In the genomic region with DNA sequence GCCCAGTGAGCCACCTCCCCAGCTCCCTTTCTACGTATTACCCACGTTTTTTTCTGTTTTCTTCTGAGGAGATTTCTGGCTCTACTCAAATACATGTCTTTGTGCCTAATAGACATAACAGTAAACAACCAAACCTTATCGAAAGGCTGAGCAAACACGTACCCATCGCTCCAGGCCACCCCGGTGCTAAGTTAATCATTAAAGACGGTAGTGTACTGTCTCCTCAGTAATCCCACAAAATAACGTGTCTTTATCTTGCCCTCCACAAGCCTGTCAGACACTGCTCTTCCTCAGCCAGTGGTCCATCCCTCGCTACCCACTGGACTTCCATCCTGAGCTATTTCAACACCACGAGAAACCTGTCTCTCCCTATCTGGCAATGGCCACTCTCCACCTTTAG, we compare ENCODE assay signal across 19 mouse cellular contexts. TPM values are rescaled to one million over a fixed set of nuclear protein-coding genes. Genes with fewer than 3 reads are reported as not detected.
DNase-seq lines count a peak whose midpoint lies in the region; ATAC-seq and TF ChIP-seq lines count a peak whose summit lies in the region.
"Had no signal": no experiment of that assay in that cellular context is flagged by ENCODE, and none has a peak within 500 bp of the region (broad histone marks: within the 10 kb centered on the region; RNA-seq: fewer than 3 reads in every experiment).

No protein-coding gene starts in this region.

- no peak for DNase-seq in kidney, postnatal 10 days
- DNase-seq in adrenal gland, postnatal 25 days: no peak
- DNase-seq: adrenal gland, adult 8-10 months; cerebellum, postnatal 10 days; gastrocnemius, postnatal 36 days; lung, postnatal 10 days; midbrain, embryonic 14.5 days; right cerebral cortex, postnatal 25 days had no signal

- no peak for TF ChIP-seq CTCF in small intestine, adult 2 months (IDR thresholded peaks at IDR 0.05; ENCODE audit: extremely low read depth, insufficient read length, insufficient replicate concordance, low read depth, low read length)

- H3K27ac ChIP-seq in kidney, embryonic 15.5 days: 0 out of 2 replicates have a peak overlapping the region, but pooled peaks have one; percentile 2
- peak overlapping the region; percentile 71 for H3K27ac ChIP-seq in intestine, embryonic 16.5 days (ENCODE audit: low read length)
- no peak overlapping the region; the same call in 1 of the 2 replicates for H3K27ac ChIP-seq in liver, embryonic 12.5 days
- peak overlapping the region; percentile 93 for H3K27ac ChIP-seq in small intestine, adult 2 months (ENCODE audit: insufficient read depth, low read depth, low read length)
- H3K27ac ChIP-seq: embryonic facial prominence, embryonic 12.5 days; forebrain, embryonic 15.5 days; heart, embryonic 15.5 days; layer of hippocampus, adult 2 months; limb, embryonic 15.5 days had no signal

- no peaks in the 10 kb centered on the region for H3K36me3 ChIP-seq in kidney, embryonic 15.5 days
- H3K36me3 ChIP-seq in intestine, embryonic 16.5 days (ENCODE audit: control insufficient read depth, insufficient read depth, low read length): no peaks in the 10 kb centered on the region
- 0 out of 2 replicates have a peak, but pooled peaks cover 3% of the 10 kb centered on the region for H3K36me3 ChIP-seq in liver, embryonic 12.5 days
- H3K36me3 ChIP-seq in small intestine, adult 2 months (ENCODE audit: control insufficient read depth, insufficient read depth, low read length): peaks cover 15% of the 10 kb centered on the region
- H3K36me3 ChIP-seq: embryonic facial prominence, embryonic 12.5 days; forebrain, embryonic 15.5 days; heart, embryonic 15.5 days; limb, embryonic 15.5 days had no signal

- no peak overlapping the region for H3K4me2 ChIP-seq in kidney, embryonic 15.5 days
- H3K4me2 ChIP-seq in intestine, embryonic 16.5 days (ENCODE audit: low read depth, low read length): peak overlapping the region; percentile 22; the same call in 1 of the 2 replicates
- H3K4me2 ChIP-seq in liver, embryonic 12.5 days: peak overlapping the region; percentile 8; the same call in 1 of the 2 replicates
- H3K4me2 ChIP-seq: embryonic facial prominence, embryonic 12.5 days; forebrain, embryonic 15.5 days; heart, embryonic 15.5 days; limb, embryonic 15.5 days had no signal

- no peaks in the 10 kb centered on the region for H3K27me3 ChIP-seq in kidney, embryonic 15.5 days
- H3K27me3 ChIP-seq in intestine, embryonic 16.5 days (replicated peaks; ENCODE audit: control insufficient read depth, insufficient read depth, low read length): no peaks in the 10 kb centered on the region
- H3K27me3 ChIP-seq in liver, embryonic 12.5 days (replicated peaks): no peaks in the 10 kb centered on the region
- no peaks in the 10 kb centered on the region for H3K27me3 ChIP-seq in small intestine, adult 2 months (ENCODE audit: control insufficient read depth, insufficient read depth, low read length)
- H3K27me3 ChIP-seq: embryonic facial prominence, embryonic 12.5 days; forebrain, embryonic 15.5 days; heart, embryonic 15.5 days; limb, embryonic 15.5 days had no signal

- H3K4me1 ChIP-seq in kidney, embryonic 15.5 days: peaks cover 59% of the 10 kb centered on the region
- H3K4me1 ChIP-seq in intestine, embryonic 16.5 days (ENCODE audit: control insufficient read depth, insufficient read depth, low read length): peaks cover 55% of the 10 kb centered on the region
- peaks cover 31% of the 10 kb centered on the region for H3K4me1 ChIP-seq in liver, embryonic 12.5 days
- peaks cover 42% of the 10 kb centered on the region; the same call in 1 of the 2 replicates for H3K4me1 ChIP-seq in small intestine, adult 2 months (ENCODE audit: control insufficient read depth, insufficient read depth, insufficient read length, low read length)
- H3K4me1 ChIP-seq: forebrain, embryonic 15.5 days; limb, embryonic 15.5 days had no signal

- ATAC-seq in kidney, embryonic 15.5 days (replicated peaks; ENCODE audit: low FRiP score): no peak
- peak; percentile 47 for ATAC-seq in intestine, embryonic 16.5 days
- no peak for ATAC-seq in liver, embryonic 12.5 days
- no peak for ATAC-seq in erythroid progenitor cell, adult 5-6 weeks (replicated peaks; ENCODE audit: low FRiP score, poor library complexity, severe bottlenecking)
- ATAC-seq: forebrain, embryonic 15.5 days had no signal

- no peak for TF ChIP-seq POLR2A in small intestine, adult 2 months (IDR thresholded peaks at IDR 0.05; ENCODE audit: low read depth, low read length)

- WGBS in kidney, embryonic 15.5 days: 74% methylated on average over 10 of the region's 10 CpGs
- WGBS in intestine, embryonic 16.5 days: 56% methylated on average over 10 of the region's 10 CpGs
- 62% methylated on average over 10 of the region's 10 CpGs for WGBS in liver, embryonic 12.5 days (ENCODE audit: insufficient replicate concordance)
- 31% methylated on average over 10 of the region's 10 CpGs for WGBS in small intestine, adult 2 months

- H3K9me3 ChIP-seq in kidney, embryonic 15.5 days (replicated peaks): no peaks in the 10 kb centered on the region
- no peaks in the 10 kb centered on the region for H3K9me3 ChIP-seq in intestine, embryonic 16.5 days (ENCODE audit: control insufficient read depth, low read length)
- H3K9me3 ChIP-seq in liver, embryonic 12.5 days (replicated peaks): no peaks in the 10 kb centered on the region
- H3K9me3 ChIP-seq: embryonic facial prominence, embryonic 12.5 days; forebrain, embryonic 15.5 days; heart, embryonic 15.5 days; limb, embryonic 15.5 days had no signal

- H3K4me3 ChIP-seq in kidney, embryonic 15.5 days (replicated peaks): no peak overlapping the region
- 0 out of 2 replicates have a peak overlapping the region, but pooled peaks have one; percentile 7 for H3K4me3 ChIP-seq in intestine, embryonic 16.5 days (ENCODE audit: low read length)
- no peak overlapping the region for H3K4me3 ChIP-seq in liver, embryonic 12.5 days
- no peak overlapping the region for H3K4me3 ChIP-seq in small intestine, adult 2 months (ENCODE audit: low read depth, low read length)
- H3K4me3 ChIP-seq: embryonic facial prominence, embryonic 12.5 days; erythroblast, embryonic 14.5 days; forebrain, embryonic 15.5 days; heart, embryonic 15.5 days; layer of hippocampus, adult 2 months; limb, embryonic 15.5 days had no signal

- H3K9ac ChIP-seq in kidney, embryonic 15.5 days: no peak overlapping the region
- peak overlapping the region; percentile 43; the same call in 1 of the 2 replicates for H3K9ac ChIP-seq in intestine, embryonic 16.5 days (ENCODE audit: low read depth, low read length)
- no peak overlapping the region for H3K9ac ChIP-seq in liver, embryonic 12.5 days
- H3K9ac ChIP-seq: embryonic facial prominence, embryonic 12.5 days; forebrain, embryonic 15.5 days; heart, embryonic 15.5 days; limb, embryonic 15.5 days had no signal

RNA-seq across cellular contexts. Expression of a gene that starts 21.2 kb away (rescaled TPM):
- 50.9 and 61.0 TPM in 2 replicates for polyA plus RNA-seq in kidney, embryonic 15.5 days (2015; fragmentation: Nextera tagmentation; extraction: Ambion mirVana)
- 42.9 and 48.6 TPM in 2 replicates for polyA plus RNA-seq in intestine, embryonic 16.5 days (2015; fragmentation: Nextera tagmentation; extraction: Ambion mirVana)
- polyA plus RNA-seq in liver, embryonic 12.5 days (2016; fragmentation: Nextera tagmentation; extraction: Ambion mirVana): 24.9 and 27.3 TPM in 2 replicates
- 73.2 and 120 TPM in 2 replicates for polyA plus RNA-seq in small intestine, adult 2 months (2012; rRNA removed)
- 111 and 126 TPM in 2 replicates for total RNA-seq in adrenal gland, postnatal 25 days (2021)
- 13.3 and 21.0 TPM in 2 replicates for total RNA-seq in erythroid progenitor cell, adult 5-6 weeks (2015; ENCODE audit: low replicate concordance)
- total RNA-seq in erythroid progenitor cell, adult 5-6 weeks (2017; ENCODE audit: low replicate concordance): 14.0 and 19.3 TPM in 2 replicates

RNA-seq across cellular contexts. Expression of a gene that starts 35.8 kb away (rescaled TPM):
- polyA plus RNA-seq in kidney, embryonic 15.5 days (2015; fragmentation: Nextera tagmentation; extraction: Ambion mirVana): 11.0 and 11.4 TPM in 2 replicates
- polyA plus RNA-seq in intestine, embryonic 16.5 days (2015; fragmentation: Nextera tagmentation; extraction: Ambion mirVana): 93.8 and 111 TPM in 2 replicates
- polyA plus RNA-seq in liver, embryonic 12.5 days (2016; fragmentation: Nextera tagmentation; extraction: Ambion mirVana): 8.4 and 8.5 TPM in 2 replicates
- polyA plus RNA-seq in small intestine, adult 2 months (2012; rRNA removed): 110 and 341 TPM in 2 replicates
- 5.4 and 5.9 TPM in 2 replicates for total RNA-seq in adrenal gland, postnatal 25 days (2021)
- total RNA-seq in erythroid progenitor cell, adult 5-6 weeks (2015; ENCODE audit: low replicate concordance): 1.7 and 2.5 TPM in 2 replicates
- total RNA-seq in erythroid progenitor cell, adult 5-6 weeks (2017; ENCODE audit: low replicate concordance): 1.4 and 1.9 TPM in 2 replicates

RNA-seq across cellular contexts. Expression of a gene that starts 44.9 kb away (rescaled TPM):
- polyA plus RNA-seq in kidney, embryonic 15.5 days (2015; fragmentation: Nextera tagmentation; extraction: Ambion mirVana): 265 and 305 TPM in 2 replicates
- polyA plus RNA-seq in intestine, embryonic 16.5 days (2015; fragmentation: Nextera tagmentation; extraction: Ambion mirVana): 249 and 267 TPM in 2 replicates
- 269 and 282 TPM in 2 replicates for polyA plus RNA-seq in liver, embryonic 12.5 days (2016; fragmentation: Nextera tagmentation; extraction: Ambion mirVana)
- polyA plus RNA-seq in small intestine, adult 2 months (2012; rRNA removed): 186 and 284 TPM in 2 replicates
- total RNA-seq in adrenal gland, postnatal 25 days (2021): 197 and 205 TPM in 2 replicates
- total RNA-seq in erythroid progenitor cell, adult 5-6 weeks (2015; ENCODE audit: low replicate concordance): 74.6 and 93.1 TPM in 2 replicates
- 1.1 and 26.1 TPM in 2 replicates for total RNA-seq in erythroid progenitor cell, adult 5-6 weeks (2017; ENCODE audit: low replicate concordance)

RNA-seq across cellular contexts. Expression of a gene that starts 49.6 kb away (rescaled TPM):
- 155 and 168 TPM in 2 replicates for polyA plus RNA-seq in kidney, embryonic 15.5 days (2015; fragmentation: Nextera tagmentation; extraction: Ambion mirVana)
- polyA plus RNA-seq in intestine, embryonic 16.5 days (2015; fragmentation: Nextera tagmentation; extraction: Ambion mirVana): 89.7 and 90.7 TPM in 2 replicates
- 36.7 and 38.2 TPM in 2 replicates for polyA plus RNA-seq in liver, embryonic 12.5 days (2016; fragmentation: Nextera tagmentation; extraction: Ambion mirVana)
- 59.9 and 66.0 TPM in 2 replicates for polyA plus RNA-seq in small intestine, adult 2 months (2012; rRNA removed)
- total RNA-seq in adrenal gland, postnatal 25 days (2021): 56.4 and 68.5 TPM in 2 replicates
- 1.8 TPM in 1 of 2 replicates, not detected in the other for total RNA-seq in erythroid progenitor cell, adult 5-6 weeks (2015; ENCODE audit: low replicate concordance)
- total RNA-seq in erythroid progenitor cell, adult 5-6 weeks (2017; ENCODE audit: low replicate concordance): 1.4 and 1.7 TPM in 2 replicates
